Mouse (Mus musculus) heart, embryonic 14.5 days (tissue): ENCODE measurements around the gene Podxl2. TPM values are rescaled to one million over a fixed set of nuclear protein-coding genes. Genes with fewer than 3 reads are reported as not detected.
A peak's percentile ranks its signal among the peaks of the same experiment; 100 is the strongest.

ENCODE experiments used
- ATAC-seq: fragments of 200-750 bp; cut with Nextera tagmentation; 2 replicates; pipeline ENCODE4 v1.8.0; 2017; ENCODE audit warnings: low read depth, moderate TSS enrichment; ENCODE audit not compliant: insufficient number of reproducible peaks, insufficient read depth, low FRiP score
- H3K27ac ChIP-seq, 2 experiments: fragments of 200-500 bp in 1 of 2; fragments of 300-500 bp in 1 of 2; sonication (generic) in 1 of 2; replicated peaks in 1 of 2; 2 replicates each; pipeline ENCODE4 v1.5.1; 2012 to 2014; ENCODE audit warnings: low read depth in 2 of 2, low read length in 2 of 2, control low read depth in 1 of 2, mild to moderate bottlenecking in 1 of 2, mixed read lengths in 1 of 2; ENCODE audit not compliant: control insufficient read depth in 1 of 2, insufficient read depth in 1 of 2
- H3K27me3 ChIP-seq: fragments of 300-500 bp; sonication (generic); 2 replicates; pipeline ENCODE4 v1.6.1; 2014; ENCODE audit warnings: mild to moderate bottlenecking, low read length, control low read depth; ENCODE audit not compliant: control insufficient read depth, insufficient read depth
- H3K36me3 ChIP-seq: fragments of 300-500 bp; sonication (generic); 2 replicates; pipeline ENCODE4 v1.6.1; 2014; ENCODE audit warnings: mild to moderate bottlenecking, control low read depth, low read length, mixed read lengths; ENCODE audit not compliant: control insufficient read depth, insufficient read depth
- H3K4me1 ChIP-seq, 2 experiments: fragments of 200-500 bp in 1 of 2; fragments of 300-500 bp in 1 of 2; sonication (generic) in 1 of 2; 2 replicates each; pipeline ENCODE4 v1.6.1; 2012 to 2014; ENCODE audit warnings: low read length in 2 of 2, control low read depth in 1 of 2, mixed read lengths in 1 of 2; ENCODE audit not compliant: control insufficient read depth in 2 of 2, insufficient read depth in 2 of 2
- H3K4me2 ChIP-seq: fragments of 300-500 bp; sonication (generic); 2 replicates; pipeline ENCODE4 v1.6.1; 2014; ENCODE audit warnings: mild to moderate bottlenecking, low read length
- H3K4me3 ChIP-seq, 2 experiments: fragments of 200-500 bp in 1 of 2; fragments of 300-500 bp in 1 of 2; sonication (generic) in 1 of 2; 2 replicates each; pipeline ENCODE4 v1.5.1; 2012 to 2014; ENCODE audit warnings: low read length in 2 of 2, mild to moderate bottlenecking in 2 of 2, control low read depth in 1 of 2, low read depth in 1 of 2, moderate library complexity in 1 of 2; ENCODE audit not compliant: control insufficient read depth in 1 of 2, insufficient read depth in 1 of 2
- H3K9ac ChIP-seq: fragments of 300-500 bp; sonication (generic); 2 replicates; pipeline ENCODE4 v1.6.1; 2014; ENCODE audit warnings: mild to moderate bottlenecking, low read length
- H3K9me3 ChIP-seq: fragments of 300-500 bp; sonication (generic); 2 replicates; pipeline ENCODE4 v1.6.1; 2016; ENCODE audit warnings: low read length, control low read depth; ENCODE audit not compliant: control insufficient read depth
- WGBS: fragments of 180-500 bp; shearing (Covaris S2); extraction: QIAGEN DNeasy Blood & Tissue Kit; methylation state at CpG from one replicate; pipeline ENCODE4 v1.1.7; 2014; 5-methylcytosine and 5-hydroxymethylcytosine counted together
- polyA plus RNA-seq: library from polyadenylated mRNA; unstranded; fragments of >200 nt; fragmentation: Nextera tagmentation; extraction: Ambion mirVana; gene quantifications from 2 replicates; pipeline ENCODE4 v1.2.1, GENCODE M21; 2014

Podxl2 gene
- polyA plus RNA-seq, 1 experiment from 2014 or later: 51.6 TPM

DNA sequence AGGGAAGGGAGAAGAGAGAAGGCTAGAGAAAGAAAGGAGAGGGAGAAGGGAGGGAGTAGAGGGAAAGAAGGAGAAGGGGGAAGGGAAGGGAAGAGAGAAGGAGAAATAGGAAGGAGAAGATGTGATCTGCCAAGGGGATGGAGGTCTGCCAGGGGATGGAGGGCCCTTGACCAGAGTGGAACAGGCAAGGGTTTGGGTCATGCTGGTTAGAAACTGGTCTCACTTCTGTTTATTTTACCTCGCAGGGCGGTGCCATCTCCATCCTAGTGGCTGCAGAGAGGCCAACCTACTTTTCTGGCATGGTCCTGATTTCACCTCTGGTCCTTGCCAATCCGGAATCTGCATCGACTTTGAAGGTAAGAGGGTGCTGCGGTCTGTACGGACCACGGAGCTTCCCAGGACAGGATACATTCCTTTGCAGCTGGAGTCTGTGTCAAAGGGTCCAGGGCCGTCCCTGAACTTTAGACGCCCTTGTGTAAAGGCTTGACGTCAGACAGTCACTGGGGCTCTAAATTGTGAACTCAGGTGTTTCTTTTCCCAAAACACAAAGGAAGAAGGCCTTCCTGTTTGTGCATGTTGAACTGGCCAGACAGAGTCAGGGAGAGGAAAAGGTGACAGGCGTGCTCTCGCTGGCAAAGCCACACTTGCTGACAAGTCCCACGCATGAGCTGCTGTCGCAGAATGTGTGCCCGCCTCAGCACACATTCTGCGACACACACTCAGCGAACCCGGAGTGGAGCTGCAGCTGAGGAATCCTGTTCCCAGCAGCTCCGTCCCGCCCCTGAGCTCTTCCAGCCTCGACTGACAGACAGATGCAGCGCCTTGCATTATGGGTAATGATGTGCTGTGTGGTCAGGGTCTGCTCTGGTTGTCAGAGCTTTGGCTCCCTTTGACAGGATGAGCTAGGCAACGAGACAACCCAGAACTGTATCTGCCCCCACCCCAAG lies 65.5 kb downstream of the Podxl2 start:
- Histone ChIP-seq H3K9me3 (no peaks in the 10 kb centered on the region), H3K4me3 (no peak overlapping the region), H3K9ac (no peak overlapping the region; the same call in 1 of the 2 replicates), H3K27me3 (no peaks in the 10 kb centered on the region), H3K4me1 (peaks cover 10 to 21% of the 10 kb centered on the region in 2 experiments), H3K4me2 (no peak overlapping the region), H3K36me3 (no peaks in the 10 kb centered on the region), H3K27ac (no peak overlapping the region)
- 49% methylated on average over 23 of the region's 23 CpGs for WGBS
- ATAC-seq: peak; percentile 9; the same call in 1 of the 2 replicates

DNA sequence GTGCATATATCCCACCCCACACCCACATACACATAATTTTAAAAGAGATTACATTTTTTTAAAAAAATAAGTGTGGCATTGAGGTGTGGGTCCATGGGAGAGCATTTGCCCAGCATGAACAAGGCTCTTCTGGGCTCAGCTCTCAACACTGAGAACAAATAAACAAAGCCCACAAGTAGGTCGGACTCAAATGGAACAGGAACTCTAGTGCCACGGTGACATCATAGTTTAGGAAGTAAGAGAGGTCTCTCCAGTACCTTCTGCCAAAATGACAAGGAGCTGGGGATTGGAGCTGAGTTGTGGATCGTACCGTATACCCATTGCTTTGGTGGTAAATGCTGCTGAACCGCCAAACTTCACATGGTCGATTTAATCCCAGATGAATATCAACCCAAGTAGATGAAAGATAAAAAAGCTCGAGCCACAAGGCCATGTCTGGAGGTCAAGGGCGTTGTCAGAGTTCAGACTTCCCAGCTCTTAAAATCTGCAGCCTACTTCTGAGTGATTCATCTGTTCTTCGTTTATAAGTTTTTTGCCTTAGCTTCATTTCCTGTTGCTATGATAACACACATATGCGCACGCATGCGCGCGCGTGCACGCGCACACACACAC lies 69.8 kb downstream of the Podxl2 start:
- WGBS: 85% methylated on average over 17 of the region's 17 CpGs
- Histone ChIP-seq H3K4me3 (no peak overlapping the region), H3K27ac (no peak overlapping the region), H3K9me3 (no peaks in the 10 kb centered on the region), H3K27me3 (no peaks in the 10 kb centered on the region), H3K9ac (no peak overlapping the region), H3K4me2 (no peak overlapping the region), H3K4me1 (peaks cover 24 to 25% of the 10 kb centered on the region in 2 experiments), H3K36me3 (no peaks in the 10 kb centered on the region)
- no peak for ATAC-seq

DNA sequence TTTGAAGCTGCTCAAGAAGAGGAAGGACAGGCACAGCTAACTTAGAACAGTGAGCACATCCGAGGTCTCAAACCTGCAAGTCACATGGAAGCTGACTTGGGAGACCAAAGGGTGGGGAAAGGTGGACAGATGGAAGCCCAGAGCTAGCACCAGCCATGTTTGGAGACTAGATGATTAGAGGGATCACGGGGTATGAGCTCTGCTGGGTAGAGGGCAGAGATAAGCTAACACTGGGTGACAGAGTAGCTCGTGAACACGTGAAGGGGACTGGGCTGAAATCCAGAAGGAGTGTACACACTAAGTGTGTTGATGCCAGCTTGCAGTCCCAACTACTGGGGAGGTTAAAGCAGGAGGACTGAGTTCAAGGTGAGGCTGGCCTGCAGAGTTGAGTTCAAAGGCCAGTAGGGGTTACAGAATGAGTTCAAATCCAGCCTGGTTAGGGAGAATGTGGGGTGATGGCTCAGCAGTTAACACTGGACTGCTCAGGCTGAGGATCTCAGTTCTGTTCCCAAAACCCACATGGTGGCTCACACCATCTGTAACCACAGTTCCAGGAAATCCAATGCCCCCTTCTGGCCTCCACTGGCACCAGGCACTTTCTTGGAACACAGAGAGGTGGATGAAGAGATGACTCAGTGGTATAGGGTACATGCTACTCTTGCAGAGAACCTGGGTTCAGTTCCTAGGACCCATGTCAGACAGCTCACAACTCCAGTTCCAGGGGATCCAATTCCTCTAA lies 70.7 kb downstream of the Podxl2 start:
- Histone ChIP-seq H3K4me1 (peaks cover 17 to 20% of the 10 kb centered on the region in 2 experiments), H3K9ac (no peak overlapping the region), H3K9me3 (no peaks in the 10 kb centered on the region), H3K27ac (peak overlapping the region in 1 of 2 experiments; percentile 20; a peak in 1 of 4 replicates), H3K4me2 (no peak overlapping the region), H3K4me3 (no peak overlapping the region), H3K27me3 (no peaks in the 10 kb centered on the region), H3K36me3 (no peaks in the 10 kb centered on the region)
- 32% methylated on average over 4 of the region's 4 CpGs for WGBS
- peak; percentile 54; the same call in 1 of the 2 replicates for ATAC-seq

DNA sequence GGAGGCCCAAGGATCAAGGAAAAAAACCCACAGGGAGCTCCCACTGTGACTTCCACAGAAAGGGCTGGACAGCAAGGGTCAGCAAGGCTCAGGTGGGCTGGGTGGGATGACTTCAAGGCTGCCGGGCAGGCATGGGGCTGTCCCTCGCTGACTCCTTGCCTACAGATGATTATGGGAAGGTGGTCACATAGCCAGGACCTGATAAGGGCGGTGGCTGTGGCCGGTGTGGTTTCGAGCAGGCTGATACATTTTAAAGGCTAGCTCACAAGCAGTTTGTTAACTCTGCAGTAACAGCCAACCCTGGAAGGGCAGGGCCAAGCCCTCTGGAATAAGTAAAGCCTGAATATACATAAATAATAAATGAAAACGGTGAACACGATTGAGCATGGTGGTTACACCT lies 71.8 kb downstream of the Podxl2 start:
- H3K27me3 ChIP-seq: no peaks in the 10 kb centered on the region
- H3K4me2 ChIP-seq: no peak overlapping the region
- no peak overlapping the region for H3K27ac ChIP-seq
- H3K4me1 ChIP-seq: peaks cover 15 to 20% of the 10 kb centered on the region in 2 experiments; a peak in 3 of 4 replicates
- WGBS: 84% methylated on average over 7 of the region's 7 CpGs
- no peak overlapping the region for H3K9ac ChIP-seq
- H3K4me3 ChIP-seq: no peak overlapping the region
- no peaks in the 10 kb centered on the region for H3K36me3 ChIP-seq
- no peak for ATAC-seq
- no peaks in the 10 kb centered on the region for H3K9me3 ChIP-seq

DNA sequence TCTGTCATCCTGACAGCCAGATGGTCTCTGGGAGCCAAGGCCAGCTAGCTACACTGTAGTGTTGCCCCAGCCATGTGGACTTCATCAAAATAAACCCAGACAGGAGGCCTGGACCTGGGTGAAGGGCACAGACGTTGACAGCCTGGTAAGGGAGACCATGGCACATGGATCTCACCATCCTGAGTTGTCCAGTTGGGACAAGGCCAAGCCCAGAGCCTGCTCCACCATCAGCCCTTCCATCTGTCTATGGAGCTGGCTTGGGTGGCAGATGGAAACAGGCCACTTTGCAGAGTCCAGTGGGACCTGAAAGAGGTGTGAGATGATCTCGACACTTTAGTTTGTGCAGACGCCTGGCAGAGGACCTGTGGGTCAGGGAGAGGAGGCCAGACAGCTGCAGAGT lies 74.1 kb downstream of the Podxl2 start:
- no peak overlapping the region for H3K4me2 ChIP-seq
- H3K27ac ChIP-seq: peak overlapping the region in 1 of 2 experiments; percentile 20; a peak in 2 of 4 replicates
- no peaks in the 10 kb centered on the region for H3K27me3 ChIP-seq
- WGBS: 8% methylated on average over 3 of the region's 3 CpGs
- no peak overlapping the region for H3K9ac ChIP-seq
- no peak overlapping the region for H3K4me3 ChIP-seq
- H3K9me3 ChIP-seq: no peaks in the 10 kb centered on the region
- peaks cover 15 to 20% of the 10 kb centered on the region in 2 experiments; a peak in 3 of 4 replicates for H3K4me1 ChIP-seq
- ATAC-seq: 0 out of 2 replicates have a peak, but pooled peaks have one; percentile 20
- no peaks in the 10 kb centered on the region for H3K36me3 ChIP-seq

DNA sequence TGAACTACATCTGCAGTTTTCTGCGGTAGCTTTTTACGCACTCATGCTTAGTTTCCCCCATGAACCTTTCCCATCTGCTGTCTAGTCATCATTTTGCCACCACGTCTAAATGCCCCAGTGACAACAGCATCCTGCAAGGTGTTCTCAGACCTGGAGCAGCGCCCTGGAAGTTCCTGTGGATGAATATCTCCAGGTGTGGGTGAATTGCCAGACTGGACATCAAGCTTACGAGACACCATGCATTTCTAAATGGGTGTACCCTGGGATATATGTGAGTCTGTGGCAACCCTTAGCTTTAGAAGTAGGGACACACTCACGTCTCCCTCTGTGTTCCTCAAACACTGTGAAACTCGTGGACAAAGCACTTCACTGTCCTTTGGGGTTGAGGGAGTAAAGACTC lies 74.7 kb downstream of the Podxl2 start:
- H3K4me3 ChIP-seq: no peak overlapping the region
- 81% methylated on average over 7 of the region's 7 CpGs for WGBS
- peaks cover 15 to 20% of the 10 kb centered on the region in 2 experiments; a peak in 3 of 4 replicates for H3K4me1 ChIP-seq
- ATAC-seq: no peak
- H3K27ac ChIP-seq: no peak overlapping the region
- H3K4me2 ChIP-seq: no peak overlapping the region
- no peaks in the 10 kb centered on the region for H3K9me3 ChIP-seq
- H3K36me3 ChIP-seq: no peaks in the 10 kb centered on the region
- H3K27me3 ChIP-seq: no peaks in the 10 kb centered on the region
- no peak overlapping the region for H3K9ac ChIP-seq

DNA sequence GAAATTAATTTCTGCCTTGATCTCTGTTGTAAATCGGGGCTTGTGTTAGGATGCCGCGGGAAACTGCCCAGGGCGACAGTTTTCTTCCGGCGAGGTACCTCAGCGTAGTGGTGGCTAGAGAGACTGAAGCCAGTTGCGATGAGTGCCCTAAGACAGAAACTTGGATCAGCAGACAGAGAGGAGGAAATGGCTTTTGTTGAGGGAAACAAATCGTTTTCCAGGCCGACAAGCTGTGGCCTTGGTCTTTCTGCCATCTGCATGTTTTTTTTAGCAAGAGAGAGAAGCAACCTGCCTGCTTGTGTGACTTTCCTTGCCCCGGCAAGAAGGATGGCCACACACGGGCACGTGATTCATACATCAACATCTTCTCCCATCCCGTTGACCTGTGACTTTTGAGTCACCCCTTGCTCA lies 80.3 kb downstream of the Podxl2 start:
- Histone ChIP-seq H3K36me3 (no peaks in the 10 kb centered on the region), H3K27ac (no peak overlapping the region), H3K4me1 (peaks cover 7 to 9% of the 10 kb centered on the region in 2 experiments; a peak in 2 of 4 replicates), H3K9ac (no peak overlapping the region), H3K4me3 (no peak overlapping the region), H3K27me3 (no peaks in the 10 kb centered on the region), H3K4me2 (no peak overlapping the region), H3K9me3 (no peaks in the 10 kb centered on the region)
- WGBS: 77% methylated on average over 14 of the region's 14 CpGs
- ATAC-seq: no peak
